Mouse (Mus musculus) thymus, adult 2 months (tissue): Measurements from ENCODE around the gene Rnase4. TPM values are rescaled to one million over a fixed set of nuclear protein-coding genes. Genes with fewer than 3 reads are reported as not detected.

Source experiments
- DNase-seq: peaks from one replicate; pipeline ENCODE4 v3.0.0; 2021
- H3K27ac ChIP-seq: fragments of 200-500 bp; 2 replicates; pipeline ENCODE4 v1.5.1; 2012; ENCODE audit warnings: low read length, control low read depth; ENCODE audit not compliant: control insufficient read depth, insufficient read depth
- H3K27me3 ChIP-seq: fragments of 200-500 bp; 2 replicates; pipeline ENCODE4 v1.6.1; 2012; ENCODE audit warnings: mild to moderate bottlenecking, low read length, moderate library complexity, mixed read lengths; ENCODE audit not compliant: control insufficient read depth, insufficient read depth
- H3K36me3 ChIP-seq: fragments of 200-500 bp; 2 replicates; pipeline ENCODE4 v1.6.1; 2012; ENCODE audit warnings: mild to moderate bottlenecking, low read length, moderate library complexity; ENCODE audit not compliant: control insufficient read depth, insufficient read depth
- H3K4me1 ChIP-seq: fragments of 200-500 bp; replicated peaks from 2 replicates; pipeline ENCODE4 v1.6.1; 2012; ENCODE audit warnings: low read length; ENCODE audit not compliant: control insufficient read depth, insufficient read depth
- H3K4me3 ChIP-seq: fragments of 200-500 bp; 2 replicates; pipeline ENCODE4 v1.5.1; 2012; ENCODE audit warnings: mild to moderate bottlenecking, low read length, control low read depth, moderate library complexity; ENCODE audit not compliant: control insufficient read depth, insufficient read depth
- CTCF ChIP-seq: fragments of 200-500 bp; IDR thresholded peaks from 2 replicates; pipeline ENCODE4 v1.5.1; 2012; ENCODE audit warnings: mild to moderate bottlenecking, control low read depth, low read length, moderate library complexity, borderline replicate concordance; ENCODE audit not compliant: control insufficient read depth, poor library complexity, insufficient read depth; ENCODE audit errors: extremely low read depth
- POLR2A ChIP-seq: fragments of 200-500 bp; IDR thresholded peaks from 2 replicates; pipeline ENCODE4 v1.6.1; 2012; ENCODE audit warnings: mild to moderate bottlenecking, low read length, control low read depth, moderate library complexity; ENCODE audit not compliant: control insufficient read depth, poor library complexity, insufficient read depth; ENCODE audit errors: extremely low read depth
- WGBS: fragments of 180-500 bp; shearing (Covaris S2); methylation state at CpG from one replicate; pipeline ENCODE4 v1.1.7; 2018; 5-methylcytosine and 5-hydroxymethylcytosine counted together
- polyA plus RNA-seq: library from polyadenylated mRNA; depleted of rRNA; stranded (reverse); fragments of >200 nt; gene quantifications from 2 replicates; pipeline ENCODE4 v1.2.3, GENCODE M21; 2012; rRNA removed

Gene Rnase4
- polyA plus RNA-seq, result 33.2 and 52.1 TPM in 2 replicates

DNA sequence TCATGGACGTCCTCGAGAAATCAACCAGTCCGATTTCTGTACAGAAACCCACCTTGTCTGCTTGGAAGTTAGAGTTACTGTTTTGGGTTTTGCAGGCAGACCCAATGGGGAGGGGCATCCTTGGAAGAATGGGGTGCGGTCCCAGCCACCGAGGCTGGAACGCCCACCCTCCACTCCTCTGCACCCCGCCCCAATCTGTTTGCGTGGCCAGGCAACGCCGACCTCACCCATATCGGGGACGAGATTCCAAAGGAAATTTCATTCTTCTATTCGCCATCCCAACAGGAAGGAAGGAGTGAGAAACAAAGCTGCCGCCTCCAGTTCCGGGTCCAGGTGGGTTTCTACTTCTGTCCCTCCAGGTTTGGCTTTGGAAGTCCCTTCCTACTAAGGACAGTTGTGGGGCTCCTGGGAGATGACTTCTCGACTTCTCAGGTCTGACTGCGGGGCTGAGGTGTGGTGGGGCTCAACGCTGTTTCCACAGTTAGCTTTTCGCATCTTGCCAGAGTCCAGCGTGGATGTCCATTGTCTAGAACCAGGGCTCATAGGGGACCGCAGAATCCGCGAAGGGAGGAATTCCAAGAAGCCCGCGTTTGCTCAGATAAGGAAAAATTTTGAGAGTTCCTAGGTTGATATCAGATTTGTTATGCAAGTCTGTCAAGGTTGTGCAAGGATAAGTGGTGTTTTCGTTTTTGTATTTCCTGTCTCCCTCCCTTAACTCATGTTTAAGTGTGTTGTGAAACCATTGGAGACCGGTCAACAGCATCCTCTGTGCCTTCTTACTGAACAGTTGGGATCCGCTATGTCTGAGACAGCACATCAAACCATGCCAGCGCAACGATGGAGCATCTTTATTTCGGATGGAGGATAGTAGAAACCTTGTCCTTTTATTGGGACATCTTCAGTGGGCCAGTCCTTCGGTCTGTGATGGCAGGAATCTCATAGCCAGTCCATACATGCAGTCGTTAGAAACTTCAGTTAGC, at the start of gene Rnase4, which contains the start of gene Ang:
Gene Rnase4, plus strand, starts transcription at position 157 of the 980 bp plus-strand sequence.
Gene Ang, plus strand, starts transcription at position 230 of the 980 bp plus-strand sequence.
- Histone ChIP-seq H3K36me3 (no peaks in the 10 kb centered on the region), H3K4me3 (peak within 1 kb of the TSS; percentile 97), H3K27me3 (no peaks in the 10 kb centered on the region), H3K4me1 (peaks cover 10% of the 10 kb centered on the region), H3K27ac (peak within 1 kb of the TSS; percentile 82)
- no peak for TF ChIP-seq CTCF
- TF ChIP-seq POLR2A, result no peak
- WGBS, result 24% methylated on average over 33 of the region's 33 CpGs
- DNase-seq, result peak; percentile 37

DNA sequence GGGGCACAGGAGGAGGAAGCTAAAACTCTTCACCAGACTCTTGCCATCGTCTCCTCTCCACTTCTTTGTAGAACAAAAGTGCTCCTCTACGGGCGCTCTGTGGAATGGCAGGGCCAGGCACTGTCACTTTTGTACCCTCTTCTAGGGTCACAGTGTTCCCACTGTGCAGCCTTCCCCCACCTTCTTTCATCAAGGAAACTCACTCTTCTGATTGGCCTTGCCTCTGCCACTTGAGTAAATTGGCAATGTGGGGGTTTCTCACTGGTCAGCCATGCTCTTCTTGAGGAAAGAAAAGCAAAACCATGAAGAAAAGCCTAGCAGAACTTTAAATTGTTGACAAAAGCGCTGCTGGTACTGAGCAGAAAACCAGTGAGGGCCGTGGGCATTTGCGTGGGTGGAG, 49.1 kb upstream of the Rnase4 start, which contains the start of gene Rnase9:
Gene Rnase9, minus strand, starts transcription at position 101 of the 400 bp plus-strand sequence.
- no peak for DNase-seq
- H3K4me1 ChIP-seq, result no peaks in the 10 kb centered on the region
- no peak for TF ChIP-seq POLR2A
- no peak for TF ChIP-seq CTCF
- H3K27me3 ChIP-seq, result no peaks in the 10 kb centered on the region
- WGBS, result 91% methylated on average over 6 of the region's 6 CpGs
- H3K27ac ChIP-seq, result no peak within 1 kb of the TSS
- no peaks in the 10 kb centered on the region for H3K36me3 ChIP-seq
- no peak within 1 kb of the TSS for H3K4me3 ChIP-seq

DNA sequence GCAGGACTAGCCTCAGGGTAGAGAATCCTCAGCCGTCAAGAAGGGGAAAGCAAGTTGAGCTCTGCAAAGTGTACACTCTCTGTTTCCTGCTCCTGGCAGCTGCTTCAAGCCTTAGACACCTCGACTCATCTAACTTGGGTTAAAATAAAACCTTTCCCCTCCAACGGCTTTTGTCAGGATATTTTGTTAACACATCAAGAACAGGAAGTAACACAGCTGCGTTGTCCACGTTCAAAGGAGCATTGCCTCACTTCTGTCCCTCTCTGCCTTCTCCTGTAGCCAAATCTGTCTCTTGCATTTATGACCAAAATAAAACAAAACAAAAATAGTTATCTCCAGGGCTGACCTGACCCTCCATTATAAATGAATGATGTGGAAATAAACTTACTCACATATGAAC, 43.0 kb upstream of the Rnase4 start:
- Histone ChIP-seq H3K4me1 (no peaks in the 10 kb centered on the region), H3K27me3 (no peaks in the 10 kb centered on the region), H3K4me3 (no peak overlapping the region), H3K36me3 (no peaks in the 10 kb centered on the region), H3K27ac (no peak overlapping the region)
- WGBS, result 7% methylated on average over 5 of the region's 5 CpGs
- DNase-seq, result no peak
- TF ChIP-seq CTCF, result no peak
- no peak for TF ChIP-seq POLR2A

DNA sequence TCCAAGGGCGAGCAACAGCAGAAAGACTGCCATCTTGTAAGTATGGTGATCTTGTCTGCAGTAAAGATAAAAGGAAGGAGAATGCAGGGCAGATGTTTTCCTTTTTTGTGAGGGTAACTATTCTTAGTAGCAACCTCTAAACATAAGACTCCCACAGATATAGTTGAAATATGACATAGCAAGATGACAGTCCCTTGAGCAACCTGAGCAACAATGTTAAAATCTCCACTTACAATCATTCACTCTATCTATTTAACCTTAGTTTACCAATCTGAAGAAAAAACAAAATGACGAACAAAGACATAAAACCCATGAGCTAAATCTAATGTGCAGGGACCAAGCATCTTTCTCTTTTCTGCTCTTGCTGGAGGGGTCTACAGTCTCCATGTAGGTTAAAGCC, 40.8 kb upstream of the Rnase4 start, which contains the start of gene Rnase11:
Gene Rnase11, minus strand, starts transcription at position 101 of the 400 bp plus-strand sequence.
- H3K4me3 ChIP-seq, result no peak within 1 kb of the TSS
- no peak for TF ChIP-seq POLR2A
- no peak for TF ChIP-seq CTCF
- H3K27me3 ChIP-seq, result no peaks in the 10 kb centered on the region
- H3K4me1 ChIP-seq, result no peaks in the 10 kb centered on the region
- DNase-seq, result no peak
- H3K36me3 ChIP-seq, result no peaks in the 10 kb centered on the region
- 84% methylated on average over 2 of the region's 2 CpGs for WGBS
- no peak within 1 kb of the TSS for H3K27ac ChIP-seq

DNA sequence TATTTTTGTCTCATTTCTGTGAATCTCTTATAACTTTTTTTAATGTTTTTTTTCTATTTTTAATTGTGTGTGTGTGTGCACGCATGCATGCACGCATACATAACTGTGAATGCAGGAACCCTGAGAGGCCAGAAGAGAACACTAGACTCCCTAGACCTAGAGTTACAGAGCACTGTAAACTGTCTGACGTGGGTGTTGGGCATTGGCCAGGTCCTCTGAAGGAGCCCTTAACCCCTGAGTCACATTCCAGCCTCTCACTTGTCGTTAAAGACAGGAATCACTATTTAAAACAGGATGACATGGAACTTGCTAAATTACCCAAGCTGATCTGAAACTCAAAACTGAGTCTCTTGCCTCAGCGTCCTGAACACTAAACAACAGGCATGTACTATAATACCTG, 38.9 kb upstream of the Rnase4 start:
- H3K4me3 ChIP-seq, result no peak overlapping the region
- H3K4me1 ChIP-seq, result no peaks in the 10 kb centered on the region
- 83% methylated on average over 5 of the region's 5 CpGs for WGBS
- no peaks in the 10 kb centered on the region for H3K36me3 ChIP-seq
- H3K27me3 ChIP-seq, result no peaks in the 10 kb centered on the region
- no peak for DNase-seq
- no peak overlapping the region for H3K27ac ChIP-seq
- no peak for TF ChIP-seq CTCF
- no peak for TF ChIP-seq POLR2A

DNA sequence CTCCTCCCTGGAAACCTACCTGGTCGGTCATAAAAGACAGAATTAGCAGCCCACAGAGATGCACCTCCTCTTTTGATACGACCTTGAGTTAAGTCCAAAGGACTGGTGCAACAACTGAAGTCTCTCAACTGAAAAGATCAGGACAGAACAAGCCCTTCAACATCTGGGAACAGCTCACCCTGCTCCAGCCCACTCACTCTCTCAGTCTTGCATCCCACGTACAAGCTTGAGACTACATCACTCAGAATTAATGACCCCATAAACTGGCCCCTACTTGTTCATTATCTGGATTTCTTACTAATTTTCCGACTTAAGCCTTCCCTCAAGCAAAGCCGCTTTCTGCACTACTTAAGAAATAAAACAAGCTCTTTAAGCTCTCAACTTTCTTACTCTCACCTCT, 37.7 kb upstream of the Rnase4 start:
- H3K27me3 ChIP-seq, result no peaks in the 10 kb centered on the region
- no peak overlapping the region for H3K27ac ChIP-seq
- no peak overlapping the region for H3K4me3 ChIP-seq
- no peaks in the 10 kb centered on the region for H3K36me3 ChIP-seq
- 94% methylated on average over 5 of the region's 5 CpGs for WGBS
- no peak for DNase-seq
- no peaks in the 10 kb centered on the region for H3K4me1 ChIP-seq
- TF ChIP-seq POLR2A, result no peak
- no peak for TF ChIP-seq CTCF
